Mouse (Mus musculus) intestine, embryonic 14.5 days (tissue): Measurements from ENCODE around the gene Cmpk2. TPM values are rescaled to one million over a fixed set of nuclear protein-coding genes. Genes with fewer than 3 reads are reported as not detected.
A peak's percentile ranks its signal among the peaks of the same experiment; 100 is the strongest.
"Not testable (repeated sequence)": the region's sequence is repeated elsewhere in the genome, so short reads cannot be mapped to it uniquely, and the experiment has no call there.

ENCODE experiments used
- ATAC-seq: fragments of 200-750 bp; cut with Nextera tagmentation; replicated peaks from 2 replicates; pipeline ENCODE4 v1.8.0; 2017; ENCODE audit warnings: low read depth, moderate number of reproducible peaks, moderate TSS enrichment, moderate library complexity; ENCODE audit not compliant: low FRiP score, low TSS enrichment
- DNase-seq: peaks from one replicate; pipeline ENCODE4 v3.0.0-alpha.2; 2018; ENCODE audit warnings: low spot score
- H3K27ac ChIP-seq: fragments of 300-500 bp; sonication (generic); 2 replicates; pipeline ENCODE4 v1.5.1; 2014; ENCODE audit warnings: low read depth, mild to moderate bottlenecking, control low read depth
- H3K27me3 ChIP-seq: fragments of 300-500 bp; sonication (generic); replicated peaks from 2 replicates; pipeline ENCODE4 v1.6.1; 2014; ENCODE audit warnings: low read length, control low read depth; ENCODE audit not compliant: control insufficient read depth, insufficient read depth
- H3K36me3 ChIP-seq: fragments of 300-500 bp; sonication (generic); 2 replicates; pipeline ENCODE4 v1.6.1; 2014; ENCODE audit warnings: low read length, control low read depth; ENCODE audit not compliant: control insufficient read depth, insufficient read depth
- H3K4me1 ChIP-seq: fragments of 300-500 bp; sonication (generic); replicated peaks from 2 replicates; pipeline ENCODE4 v1.6.1; 2014; ENCODE audit warnings: low read length, control low read depth, mixed read lengths; ENCODE audit not compliant: control insufficient read depth, insufficient read depth
- H3K4me2 ChIP-seq: fragments of 300-500 bp; sonication (generic); 2 replicates; pipeline ENCODE4 v1.6.1; 2014; ENCODE audit warnings: low read length
- H3K4me3 ChIP-seq: fragments of 300-500 bp; sonication (generic); 2 replicates; pipeline ENCODE4 v1.5.1; 2014; ENCODE audit warnings: low read depth, low read length, control low read depth, mixed read lengths
- H3K9ac ChIP-seq: fragments of 300-500 bp; sonication (generic); 2 replicates; pipeline ENCODE4 v1.6.1; 2014; ENCODE audit warnings: mild to moderate bottlenecking, low read length
- H3K9me3 ChIP-seq: fragments of 300-500 bp; sonication (generic); 2 replicates; pipeline ENCODE4 v1.6.1; 2016; ENCODE audit warnings: low read length, control low read depth; ENCODE audit not compliant: control insufficient read depth
- WGBS: fragments of 180-500 bp; shearing (Covaris S2); extraction: QIAGEN DNeasy Blood & Tissue Kit; methylation state at CpG from one replicate; pipeline ENCODE4 v1.1.7; 2014; 5-methylcytosine and 5-hydroxymethylcytosine counted together
- polyA plus RNA-seq: library from polyadenylated mRNA; unstranded; fragments of >200 nt; fragmentation: Nextera tagmentation; extraction: Ambion mirVana; gene quantifications from 2 replicates; pipeline ENCODE4 v1.2.1, GENCODE M21; 2014

Cmpk2 gene
- polyA plus RNA-seq: 4.7 and 5.2 TPM in 2 replicates

GRCm38 (mm10) chr12:26469098-26470041 is at the start of gene Cmpk2:
Cmpk2 (plus strand) TSS chr12:26469204.
- peak within 1 kb of the TSS; percentile 70 for H3K27ac ChIP-seq
- no peaks in the 10 kb centered on the region for H3K27me3 ChIP-seq
- H3K4me3 ChIP-seq: peak within 1 kb of the TSS; percentile 71
- under 1% methylated on average over 69 of the region's 69 CpGs for WGBS
- DNase-seq (peak; percentile 93), ATAC-seq (peak; percentile 85)
- H3K4me1 ChIP-seq: 0 out of 2 replicates have a peak, but pooled peaks cover 6% of the 10 kb centered on the region
- H3K9me3 ChIP-seq: no peaks in the 10 kb centered on the region
- H3K4me2 ChIP-seq: peak within 1 kb of the TSS; percentile 93
- H3K36me3 ChIP-seq: no peaks in the 10 kb centered on the region
- H3K9ac ChIP-seq: peak within 1 kb of the TSS; percentile 68

DNA sequence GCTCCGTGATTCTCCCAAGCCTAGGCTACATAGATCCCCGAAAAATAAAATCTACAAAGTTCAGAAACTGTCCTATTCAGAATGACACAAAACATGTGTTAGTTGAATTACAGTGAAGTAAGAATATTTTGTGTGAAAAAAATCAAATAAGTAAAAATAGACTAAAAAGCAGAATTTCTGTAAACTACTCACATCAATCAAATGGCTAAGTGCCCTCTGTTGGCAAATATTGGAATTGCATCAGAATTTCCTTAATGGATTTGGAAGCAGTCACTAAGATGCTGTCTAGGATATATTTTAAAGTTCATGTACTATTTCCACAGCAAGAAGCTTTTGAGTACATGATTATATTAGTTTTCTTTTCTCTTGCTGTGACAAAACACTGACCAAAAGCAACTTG is 44.2 kb upstream of the Cmpk2 start:
- no peak overlapping the region for H3K9ac ChIP-seq
- DNase-seq (no peak), ATAC-seq (no peak)
- no peak overlapping the region for H3K4me3 ChIP-seq
- H3K4me1 ChIP-seq: no peaks in the 10 kb centered on the region
- no peaks in the 10 kb centered on the region for H3K36me3 ChIP-seq
- WGBS: 79% methylated on average over 2 of the region's 2 CpGs
- no peak overlapping the region for H3K4me2 ChIP-seq
- no peaks in the 10 kb centered on the region for H3K9me3 ChIP-seq
- no peaks in the 10 kb centered on the region for H3K27me3 ChIP-seq
- H3K27ac ChIP-seq: no peak overlapping the region

- H3K4me2 ChIP-seq, H3K36me3 ChIP-seq, H3K9me3 ChIP-seq, ATAC-seq, H3K27me3 ChIP-seq, DNase-seq, H3K4me3 ChIP-seq, H3K4me1 ChIP-seq, H3K27ac ChIP-seq, H3K9ac ChIP-seq: not testable (repeated sequence)
- WGBS: 88% methylated on average over 2 of the region's 2 CpGs
Observed at GRCm38 (mm10) chr12:26428771-26429170, 40.2 kb upstream of the Cmpk2 start.

DNA sequence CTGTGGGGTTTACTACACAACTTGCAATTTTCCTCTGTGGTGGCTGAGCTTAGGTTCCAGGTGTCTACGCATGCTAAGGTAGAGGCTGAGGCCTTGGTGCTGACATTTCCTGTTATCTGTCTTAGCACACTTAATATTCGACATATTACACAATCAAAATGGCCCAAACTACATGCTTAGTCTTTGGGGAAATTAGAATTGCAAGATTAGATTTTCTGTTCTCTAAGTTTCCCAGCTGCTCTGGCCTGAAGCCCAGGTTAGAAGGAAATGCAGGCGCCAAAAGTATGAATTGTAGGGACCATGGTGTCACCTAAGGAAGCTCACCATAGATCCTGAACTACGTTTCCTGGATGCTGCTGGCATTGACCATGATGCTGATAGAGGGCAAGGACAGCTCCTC is 32.7 kb upstream of the Cmpk2 start:
- 85% methylated on average over 4 of the region's 4 CpGs for WGBS

DNA sequence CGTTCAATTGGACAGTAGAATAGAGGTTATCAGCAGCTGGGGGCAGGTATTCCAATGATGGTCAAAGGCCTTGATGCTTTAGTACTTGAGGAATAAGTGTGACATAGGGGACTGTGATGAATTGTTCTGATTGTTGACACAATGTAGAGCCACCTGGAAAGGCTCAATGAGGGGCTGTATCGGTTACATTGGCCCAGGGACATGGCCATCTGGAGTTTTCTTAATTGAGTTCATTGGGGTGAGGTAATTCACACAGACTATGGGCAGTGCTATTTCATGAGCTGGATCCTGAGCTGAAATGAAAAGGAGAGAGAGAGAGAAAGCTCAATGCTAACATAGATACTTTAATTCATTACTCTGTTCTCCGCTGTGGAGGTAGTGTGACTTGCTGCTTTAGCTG is 31.1 kb upstream of the Cmpk2 start:
- 51% methylated on average over 3 of the region's 3 CpGs for WGBS
- no peaks in the 10 kb centered on the region for H3K36me3 ChIP-seq
- H3K4me2 ChIP-seq: no peak overlapping the region
- no peak overlapping the region for H3K4me3 ChIP-seq
- H3K9me3 ChIP-seq: no peaks in the 10 kb centered on the region
- H3K27ac ChIP-seq: no peak overlapping the region
- no peak overlapping the region for H3K9ac ChIP-seq
- DNase-seq (no peak), ATAC-seq (no peak)
- no peaks in the 10 kb centered on the region; the same call in 1 of the 2 replicates for H3K4me1 ChIP-seq
- no peaks in the 10 kb centered on the region for H3K27me3 ChIP-seq

More for the DNA sequence above, 32.7 kb upstream of the Cmpk2 start:
- no peak for DNase-seq
- no peaks in the 10 kb centered on the region; the same call in 1 of the 2 replicates for H3K4me1 ChIP-seq
- no peaks in the 10 kb centered on the region for H3K27me3 ChIP-seq
- no peaks in the 10 kb centered on the region for H3K36me3 ChIP-seq
- H3K4me3 ChIP-seq: no peak overlapping the region
- no peak overlapping the region for H3K27ac ChIP-seq
- ATAC-seq: no peak
- H3K9me3 ChIP-seq: no peaks in the 10 kb centered on the region
- H3K9ac ChIP-seq: no peak overlapping the region
- H3K4me2 ChIP-seq: no peak overlapping the region

DNA sequence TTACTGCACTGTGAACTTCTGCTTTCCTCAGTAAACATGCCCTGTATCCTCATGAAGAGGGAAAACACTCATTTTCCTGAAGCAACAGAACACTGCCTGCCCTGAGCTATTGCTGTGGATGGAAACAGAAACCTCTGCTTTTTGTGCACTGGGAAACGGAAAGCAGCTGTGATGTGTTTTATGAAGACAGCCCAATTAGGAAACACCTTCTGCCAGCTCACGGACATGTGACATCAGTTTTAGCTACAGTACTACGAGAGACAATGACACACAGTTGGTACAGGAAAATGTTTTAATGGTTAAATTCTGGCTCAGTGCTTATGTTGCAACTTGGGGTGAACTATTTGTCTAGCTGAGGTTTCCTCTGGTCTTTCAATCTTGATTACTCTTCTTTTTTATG is 29.6 kb upstream of the Cmpk2 start:
- no peak overlapping the region for H3K4me3 ChIP-seq
- H3K4me2 ChIP-seq: no peak overlapping the region
- no peaks in the 10 kb centered on the region; the same call in 1 of the 2 replicates for H3K4me1 ChIP-seq
- WGBS: 44% methylated on average over 3 of the region's 3 CpGs
- H3K9me3 ChIP-seq: no peaks in the 10 kb centered on the region
- no peaks in the 10 kb centered on the region for H3K36me3 ChIP-seq
- no peak overlapping the region for H3K27ac ChIP-seq
- no peak for DNase-seq
- ATAC-seq: no peak
- H3K27me3 ChIP-seq: no peaks in the 10 kb centered on the region
- no peak overlapping the region for H3K9ac ChIP-seq

GRCm38 (mm10) chr12:26444054-26444453 is 24.9 kb upstream of the Cmpk2 start:
- Histone ChIP-seq H3K4me2 (no peak overlapping the region), H3K4me3 (no peak overlapping the region), H3K9me3 (no peaks in the 10 kb centered on the region), H3K9ac (no peak overlapping the region), H3K4me1 (no peaks in the 10 kb centered on the region; the same call in 1 of the 2 replicates), H3K27ac (no peak overlapping the region), H3K27me3 (no peaks in the 10 kb centered on the region), H3K36me3 (no peaks in the 10 kb centered on the region)
- 0% methylated on average over 2 of the region's 2 CpGs for WGBS
- DNase-seq (peak; percentile 82), ATAC-seq (no peak)

DNA sequence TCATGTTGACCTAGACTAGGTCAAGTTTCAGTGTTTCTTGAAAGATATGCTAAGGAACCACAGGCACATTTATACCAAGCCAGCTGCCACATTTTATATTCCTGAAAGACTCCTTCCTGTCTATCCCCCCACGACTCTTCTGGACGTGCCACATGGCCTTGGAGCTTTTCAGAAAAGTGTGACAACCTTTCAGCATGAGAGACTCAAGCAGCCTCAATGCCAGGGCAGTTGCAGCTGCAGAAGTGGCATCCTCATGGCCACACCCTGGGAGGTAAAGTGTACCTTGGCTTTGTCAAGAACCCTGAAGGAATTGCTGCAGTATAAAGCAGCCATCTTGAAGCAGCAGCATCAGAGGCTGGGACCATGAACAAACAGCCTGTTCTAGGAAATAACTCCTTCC is 24.5 kb upstream of the Cmpk2 start:
- Histone ChIP-seq H3K9ac (no peak overlapping the region), H3K9me3 (no peaks in the 10 kb centered on the region), H3K27ac (no peak overlapping the region), H3K4me2 (no peak overlapping the region), H3K4me1 (no peaks in the 10 kb centered on the region), H3K27me3 (no peaks in the 10 kb centered on the region), H3K36me3 (no peaks in the 10 kb centered on the region), H3K4me3 (no peak overlapping the region)
- DNase-seq: no peak
- ATAC-seq: no peak
- 65% methylated on average over 2 of the region's 2 CpGs for WGBS
